Mouse (Mus musculus) 3134 (cell line): ENCODE measurements around the gene C1ql1.
"Not testable (repeated sequence)": the region's sequence is repeated elsewhere in the genome, so short reads cannot be mapped to it uniquely, and the experiment has no call there.

Experiments used
- DNase-seq: peaks from one replicate; pipeline ENCODE4 v3.0.0-alpha.2; 2011; ENCODE audit warnings: low spot score; ENCODE audit not compliant: insufficient read length; ENCODE audit errors: extremely low read depth

The C1ql1 gene

DNA sequence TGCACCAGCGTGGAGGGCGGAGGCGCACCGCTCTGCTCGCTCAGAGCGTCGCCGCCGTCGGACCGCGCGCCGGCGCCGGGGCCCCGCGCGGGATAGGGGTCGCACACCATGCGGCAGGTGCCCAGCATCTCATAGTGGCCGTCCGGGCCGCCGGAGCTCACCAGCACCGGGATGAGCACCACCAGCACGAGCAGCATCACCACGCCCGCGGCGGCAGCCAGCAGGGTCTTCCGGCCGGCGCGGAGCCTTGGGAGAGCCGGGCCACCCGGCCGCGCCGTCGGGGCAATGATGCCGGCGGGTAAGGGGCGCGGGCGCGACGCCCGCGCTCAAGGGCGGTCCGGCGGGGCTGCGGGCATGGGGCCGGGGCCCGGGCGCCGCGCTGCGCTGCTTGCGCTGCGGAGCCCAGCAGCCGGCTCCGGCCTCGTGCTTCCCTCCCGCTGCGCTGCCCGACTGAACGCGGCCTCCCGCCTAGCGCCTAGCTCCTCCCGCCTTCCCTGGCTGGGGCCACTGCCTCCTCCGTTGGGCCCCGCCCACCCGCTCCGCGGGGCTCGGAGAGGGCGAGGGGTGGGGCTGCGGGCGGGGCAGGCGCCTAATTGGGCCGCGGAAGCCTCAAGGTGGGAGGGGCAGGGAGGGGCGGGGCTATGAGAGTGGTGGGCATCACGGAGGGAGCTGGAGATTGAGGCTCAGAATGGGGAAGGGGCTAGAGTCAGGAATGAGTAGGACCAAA, at the start of gene C1ql1:
Gene C1ql1, minus strand, starts transcription at position 424 of the 727 bp plus-strand sequence.
- DNase-seq: no peak

DNA sequence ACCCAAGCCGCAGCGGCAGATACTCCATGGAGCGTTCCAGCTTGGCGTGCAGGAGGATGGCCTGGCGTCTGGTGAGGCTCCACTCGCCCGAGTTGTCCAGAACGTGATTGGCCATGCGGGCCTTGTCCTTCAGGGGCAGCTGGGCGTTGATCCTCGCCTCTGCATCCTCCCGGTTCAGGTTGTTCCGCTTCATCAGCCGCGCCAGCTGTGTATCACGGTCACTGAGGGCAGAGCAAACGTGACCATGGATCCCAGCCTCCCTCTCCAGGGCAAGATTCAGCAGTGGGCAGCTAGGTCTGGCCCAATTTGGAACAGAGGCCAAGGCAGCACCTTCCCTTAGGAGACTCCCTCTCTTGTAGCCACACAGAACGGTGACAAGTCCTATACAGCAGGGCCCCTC, 48.5 kb upstream of the C1ql1 start:
- no peak for DNase-seq

DNA sequence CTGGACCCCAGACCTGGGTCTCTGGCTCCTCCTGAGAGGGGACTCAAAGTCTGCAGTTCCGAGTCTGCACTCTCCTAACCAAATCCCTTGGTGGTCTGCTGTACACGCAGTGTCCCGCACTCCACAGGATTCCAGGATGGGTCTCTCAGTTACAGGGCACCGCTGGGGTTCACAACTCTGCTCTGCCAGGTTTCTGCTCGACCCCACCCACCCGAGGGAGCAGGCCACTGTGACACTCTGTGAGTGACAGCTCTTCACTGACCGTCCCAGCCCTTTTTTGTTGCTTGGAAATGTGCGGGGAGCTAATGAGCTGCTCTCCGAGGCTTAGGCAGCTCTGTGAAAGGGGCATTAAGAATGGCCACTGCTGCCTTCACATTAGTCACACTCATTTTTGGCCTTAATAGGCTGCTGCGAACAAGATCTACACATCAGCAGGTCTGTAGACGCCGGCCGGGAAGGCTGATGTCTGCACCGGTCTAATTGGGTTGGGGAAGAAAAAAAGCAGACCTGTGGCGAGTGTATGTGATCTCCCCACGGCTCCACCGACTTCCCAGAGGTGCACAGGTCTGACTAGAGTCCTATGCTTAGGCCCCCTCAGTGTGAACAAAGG, 47.0 kb upstream of the C1ql1 start:
- DNase-seq: no peak

DNA sequence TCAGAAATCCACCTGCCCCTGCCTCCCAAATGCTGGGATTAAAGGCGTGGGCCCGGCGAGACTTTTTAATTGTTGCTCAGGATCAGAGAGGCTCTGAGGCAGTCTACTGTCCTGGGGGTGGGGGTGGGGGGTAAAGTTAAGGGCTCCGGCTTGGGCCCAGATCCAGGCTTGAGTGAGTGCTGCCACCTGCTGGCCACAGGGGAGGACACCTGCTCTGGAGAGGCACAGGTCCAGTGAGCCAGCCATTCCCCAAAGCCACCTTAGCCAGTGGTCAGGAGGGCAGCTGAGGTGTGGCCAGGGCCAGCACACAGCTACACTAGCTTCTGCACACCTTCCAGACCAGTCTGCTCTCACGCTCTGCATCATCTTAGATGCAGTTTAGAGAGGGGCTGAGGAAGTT, 46.5 kb upstream of the C1ql1 start:
- DNase-seq: peak; percentile 57

DNA sequence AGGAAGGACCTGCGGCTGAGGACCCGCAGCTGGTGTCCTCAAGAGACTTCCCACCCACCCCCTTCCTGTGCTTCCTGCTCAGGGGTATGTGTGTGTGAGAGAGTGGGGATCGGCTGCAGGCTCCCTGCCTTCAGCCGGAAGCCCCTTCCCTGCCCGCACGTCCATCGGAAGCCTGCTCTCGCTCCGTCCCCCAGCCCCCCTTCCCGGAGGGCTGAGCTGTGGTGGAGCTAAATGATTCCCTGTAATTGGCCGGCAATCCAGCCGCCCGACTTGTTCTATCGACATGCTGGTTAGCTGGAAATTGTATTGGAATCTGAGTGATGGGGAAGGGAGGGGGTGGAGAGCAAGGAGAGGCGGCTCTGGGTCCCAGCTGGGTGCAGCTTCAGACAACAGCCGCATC, 45.2 kb upstream of the C1ql1 start:
- no peak for DNase-seq

DNA sequence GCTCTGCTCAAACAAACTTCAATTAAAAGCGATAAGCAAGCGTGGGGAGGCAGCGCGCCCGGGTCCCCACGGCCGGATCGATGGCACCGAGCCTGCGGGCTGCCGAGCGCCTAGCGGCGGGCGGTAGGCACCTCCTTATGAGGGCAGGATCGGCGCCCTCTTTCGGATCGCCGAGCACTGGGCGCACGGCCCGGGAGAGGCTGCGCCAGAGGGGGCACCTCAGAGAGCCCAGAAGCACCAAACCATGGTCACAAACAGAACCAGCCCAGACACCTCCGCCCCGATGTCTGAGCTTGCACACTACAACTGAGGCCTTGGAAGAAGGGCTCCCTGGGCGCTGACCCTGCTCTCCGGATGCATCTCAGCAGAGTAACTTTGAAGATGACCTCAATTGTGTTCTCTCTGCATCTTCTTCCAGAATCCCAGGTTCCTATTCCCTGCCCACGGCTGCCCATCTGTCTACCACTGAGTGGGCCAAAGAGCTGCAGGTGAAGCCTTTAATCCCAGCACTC, 43.7 kb upstream of the C1ql1 start:
- no peak for DNase-seq

DNA sequence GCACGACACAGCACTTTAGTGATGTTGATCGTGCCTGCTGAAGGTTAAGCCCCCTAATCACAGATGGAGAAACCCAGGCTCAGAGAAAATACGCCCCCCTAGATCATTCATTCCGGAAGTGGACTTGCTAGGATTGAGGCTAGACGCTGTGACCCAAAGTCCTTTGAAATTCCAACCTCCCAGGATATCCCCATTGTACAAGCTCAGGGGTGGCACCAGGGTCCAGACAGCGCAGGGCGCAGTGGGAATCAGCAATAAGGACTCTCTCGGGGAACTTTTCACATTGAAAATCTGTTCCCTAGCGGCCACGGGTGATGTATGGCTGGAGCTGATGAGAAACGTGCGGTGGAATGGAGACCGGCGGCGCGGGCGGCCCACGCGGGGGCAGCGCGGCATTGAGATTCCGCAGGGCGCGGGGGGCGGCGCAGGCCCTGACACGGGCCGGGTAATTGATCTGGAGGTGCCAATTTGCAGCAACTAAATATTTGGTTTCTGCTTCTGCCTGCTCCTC, 43.2 kb upstream of the C1ql1 start:
- no peak for DNase-seq

DNA sequence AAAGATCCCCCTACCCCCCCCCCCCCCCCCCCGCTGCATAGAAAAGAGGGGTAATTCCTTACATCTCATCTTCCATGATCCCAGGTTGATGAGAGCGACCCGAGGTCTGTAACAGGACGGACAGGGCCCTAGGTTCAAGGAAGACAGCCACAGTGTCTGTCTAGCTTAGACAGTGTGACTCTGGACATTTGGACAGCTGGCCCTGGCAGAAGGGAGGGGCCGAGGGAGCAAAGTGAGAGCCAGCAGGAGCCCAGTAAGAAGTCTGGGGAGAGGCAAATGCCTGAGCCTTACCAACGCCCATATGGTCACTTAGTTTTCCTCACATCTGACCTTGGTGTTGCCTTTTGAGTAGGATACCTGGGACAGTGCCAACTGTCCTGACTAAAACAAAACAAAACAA, 38.7 kb upstream of the C1ql1 start:
- no peak for DNase-seq

DNA sequence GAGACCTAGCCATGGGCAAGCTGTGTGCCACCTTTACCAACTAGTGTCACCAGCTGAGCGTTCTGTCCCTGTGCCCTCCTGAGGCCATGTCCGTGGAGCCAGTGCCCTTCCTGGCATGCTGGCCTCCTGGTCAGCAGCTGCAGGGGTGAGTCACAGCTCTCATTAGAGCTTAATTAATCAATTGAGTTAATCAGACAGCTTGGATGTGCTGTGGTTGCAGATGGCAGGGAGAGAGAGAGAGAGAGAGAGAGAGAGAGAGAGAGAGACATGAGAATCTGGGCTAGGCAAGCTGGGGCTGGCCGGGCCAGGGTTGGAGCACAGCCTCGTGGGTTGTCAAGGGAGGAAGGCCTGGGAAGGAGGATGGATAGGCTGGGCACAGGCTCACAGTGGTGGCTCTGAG, 38.1 kb upstream of the C1ql1 start:
- DNase-seq: no peak

DNA sequence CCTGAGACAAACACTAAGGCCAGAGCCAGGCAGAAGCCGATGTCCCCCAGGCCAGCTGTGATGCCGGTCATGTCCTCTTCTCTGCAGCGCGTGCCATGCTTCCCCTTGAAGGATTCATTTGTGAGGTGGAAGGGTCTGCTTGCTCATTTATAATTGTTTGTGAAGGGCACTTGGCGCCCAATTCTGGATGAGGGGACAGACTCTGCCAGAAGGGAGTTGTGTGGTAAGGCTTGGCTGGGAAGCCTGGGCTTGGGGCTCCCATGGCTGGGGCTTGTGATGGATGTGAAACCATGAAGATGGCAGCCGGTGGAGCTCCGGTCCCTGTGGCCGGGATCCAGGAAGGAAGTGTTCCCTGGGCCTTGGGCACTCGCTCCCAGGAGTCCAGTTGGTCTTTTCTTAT, 37.6 kb upstream of the C1ql1 start:
- DNase-seq: no peak

DNA sequence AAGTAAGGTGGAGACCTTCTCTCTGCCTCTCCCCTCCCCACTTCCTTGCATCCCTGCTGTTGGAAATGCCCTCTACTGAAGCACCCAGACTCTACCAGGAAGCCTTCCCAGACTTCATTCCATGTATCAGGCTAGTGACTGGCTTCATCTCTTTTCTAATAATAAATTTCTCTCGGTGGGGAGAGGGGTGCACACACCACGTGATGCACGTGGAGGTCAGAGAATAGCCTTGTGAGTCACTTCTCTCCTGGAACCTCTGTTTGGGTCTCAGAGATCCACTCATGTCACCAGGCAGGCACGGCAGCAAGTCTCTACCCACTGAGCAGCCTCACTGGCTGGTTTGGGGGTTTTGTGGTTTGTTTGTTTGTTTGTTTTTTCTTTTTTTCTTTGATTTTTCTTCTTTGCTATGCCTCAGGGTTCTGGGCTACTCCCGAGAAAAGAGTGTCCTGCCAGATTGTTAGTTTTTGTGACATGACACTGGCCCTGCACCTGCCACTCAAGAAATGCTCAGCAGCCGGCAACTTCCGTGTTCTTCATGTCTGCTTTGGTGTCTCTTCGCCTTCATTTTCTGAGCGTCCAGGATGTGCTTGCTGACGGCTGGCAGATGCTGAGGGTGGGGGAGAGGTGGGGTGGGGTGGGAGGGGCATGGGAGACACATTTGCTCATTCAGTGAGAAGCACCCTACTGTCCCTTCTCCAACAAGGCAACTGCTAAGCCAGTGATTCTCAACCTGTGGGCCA, 34.8 kb upstream of the C1ql1 start:
- no peak for DNase-seq

DNA sequence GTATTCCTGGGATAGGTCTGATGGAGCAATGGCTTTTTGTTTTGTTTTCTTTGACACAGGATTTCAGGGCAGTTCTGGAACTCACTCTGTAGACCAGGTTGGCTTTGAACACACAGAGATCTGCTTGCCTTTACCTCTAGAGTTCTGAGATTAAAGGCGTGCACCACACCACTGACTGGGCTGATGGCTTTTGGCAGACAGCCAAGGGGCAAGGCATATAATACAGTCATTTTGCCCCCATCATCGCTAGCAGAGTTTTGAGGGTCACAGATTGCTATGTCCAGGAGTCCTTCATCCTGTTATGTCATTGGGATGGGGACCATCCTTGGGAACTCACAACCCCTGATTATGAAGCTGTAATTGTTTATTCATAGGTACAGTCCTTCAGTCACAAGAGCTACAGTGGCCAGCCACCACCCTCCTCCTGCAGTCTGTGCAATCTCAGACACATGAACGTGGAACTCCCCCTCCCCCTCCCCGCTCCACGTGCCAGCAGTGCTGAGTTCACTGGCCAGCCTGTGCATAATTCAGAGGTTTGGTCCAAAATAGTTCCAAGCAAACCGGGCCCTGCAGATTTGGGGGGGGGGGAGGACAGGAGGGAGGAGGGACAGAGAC, 31.7 kb upstream of the C1ql1 start:
- DNase-seq: no peak

DNA sequence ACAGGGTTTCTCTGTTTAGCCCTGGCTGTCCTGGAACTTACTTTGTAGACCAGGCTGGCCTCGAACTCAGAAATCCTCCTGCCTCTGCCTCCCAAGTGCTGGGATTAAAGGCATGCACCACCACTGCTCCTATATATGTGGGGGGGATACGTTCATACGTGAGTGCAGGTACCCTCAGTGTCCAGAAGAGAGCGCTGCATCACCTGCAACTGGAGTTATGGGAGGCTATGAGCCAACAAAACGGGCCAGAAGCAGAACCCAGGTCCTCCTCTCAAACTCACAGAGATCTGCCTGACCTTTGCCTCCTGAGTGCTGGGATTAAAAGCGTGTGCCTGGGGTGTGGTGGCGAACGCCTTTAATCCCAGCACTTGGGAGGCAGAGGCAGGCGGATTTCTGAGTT, 29.5 kb upstream of the C1ql1 start:
- DNase-seq: not testable (repeated sequence)

DNA sequence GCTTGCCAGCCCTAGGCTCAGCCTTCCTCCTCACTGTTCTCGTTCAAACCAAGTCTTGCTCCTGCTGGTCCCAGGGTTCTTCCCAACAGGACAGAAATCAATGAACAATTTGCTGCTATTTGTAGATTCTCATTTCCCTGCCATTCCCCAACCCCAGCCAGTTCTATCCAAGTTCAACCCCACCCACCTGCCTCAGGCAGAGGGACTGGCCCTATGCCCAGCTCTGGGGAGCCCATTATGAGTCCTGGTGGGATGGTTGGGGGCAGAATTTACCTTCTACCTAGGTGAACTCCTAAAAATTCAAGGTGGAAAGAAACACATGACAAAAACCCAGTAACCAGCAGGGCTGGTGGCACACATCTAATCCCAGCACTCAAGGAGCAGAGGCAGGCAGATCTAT, 25.8 kb upstream of the C1ql1 start:
- no peak for DNase-seq

DNA sequence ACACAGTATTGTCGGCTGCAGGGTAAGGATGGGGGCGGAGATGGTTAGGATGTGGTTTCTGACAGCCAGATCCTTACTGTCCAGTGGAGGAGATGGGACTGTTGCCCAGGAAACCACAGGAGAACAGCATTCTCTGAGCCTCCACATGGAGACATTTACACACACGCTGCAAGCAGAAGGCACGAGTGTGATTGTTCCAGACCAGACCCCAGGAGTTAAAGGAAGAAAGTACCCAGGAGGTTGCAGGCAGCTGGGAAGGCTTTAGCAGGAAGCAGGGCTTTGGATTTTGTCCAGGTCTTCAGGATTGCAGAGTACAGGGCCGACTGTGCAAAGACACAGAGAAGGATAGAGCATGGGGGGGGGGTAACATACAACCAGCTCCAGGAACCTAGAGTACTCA, 25.1 kb upstream of the C1ql1 start:
- no peak for DNase-seq

DNA sequence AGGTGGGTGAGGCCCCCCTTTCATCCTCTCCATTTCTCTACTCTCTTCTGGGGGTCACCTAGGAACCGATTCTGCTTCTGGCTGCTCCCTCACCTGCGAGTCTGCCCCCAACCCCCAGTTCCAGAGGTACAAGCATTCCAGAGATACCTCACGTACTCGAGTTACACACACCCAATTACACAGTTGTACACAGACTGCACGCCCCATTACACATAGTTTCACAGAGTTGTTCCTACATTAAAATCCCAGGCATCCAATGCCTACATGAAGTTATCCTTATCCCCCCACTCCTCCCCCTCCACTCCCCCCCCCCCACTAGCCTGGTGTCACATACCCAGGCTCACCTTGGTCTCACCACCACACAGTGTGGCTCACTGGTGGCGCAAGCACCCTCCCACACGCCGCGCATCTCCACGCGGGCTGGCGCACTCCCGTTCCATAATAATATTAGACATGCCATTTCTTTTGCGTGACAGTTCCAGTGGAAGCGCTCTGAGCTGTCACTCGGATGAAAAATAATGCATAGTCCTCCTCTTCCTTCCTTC, 18.1 kb upstream of the C1ql1 start:
- no peak for DNase-seq

DNA sequence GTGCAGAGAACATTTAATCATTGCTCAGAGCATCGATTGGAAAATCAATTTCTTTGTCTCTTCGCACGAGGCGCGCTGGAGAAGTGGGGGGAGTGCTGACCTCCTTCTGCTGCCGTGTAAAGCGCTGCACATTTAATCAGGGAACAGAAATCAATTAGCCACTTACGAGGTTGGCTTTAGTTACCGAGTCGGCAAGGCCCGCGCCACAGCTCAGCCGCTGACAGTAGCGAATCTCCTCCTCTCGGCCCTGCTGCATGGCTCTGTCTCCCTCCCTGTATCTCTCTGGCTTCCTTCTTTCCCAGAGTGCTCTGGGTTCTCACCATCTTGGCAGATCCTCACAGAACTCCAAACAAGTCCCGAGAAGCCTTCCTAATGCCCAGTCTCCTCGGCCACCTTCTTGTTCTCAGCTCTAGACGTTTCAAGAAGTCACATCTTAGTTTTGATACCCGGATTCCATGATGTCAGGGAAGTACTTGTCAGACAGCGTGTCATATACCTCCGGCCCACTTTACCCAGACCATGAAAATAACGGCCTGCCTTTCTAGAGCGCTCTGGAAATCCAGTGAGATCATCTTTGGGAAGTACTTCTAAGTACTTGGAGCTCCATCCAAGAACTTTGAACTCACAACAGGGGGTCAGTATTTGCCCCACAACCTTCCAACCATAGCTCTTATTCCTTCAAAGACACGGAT, 17.5 kb upstream of the C1ql1 start:
- no peak for DNase-seq

DNA sequence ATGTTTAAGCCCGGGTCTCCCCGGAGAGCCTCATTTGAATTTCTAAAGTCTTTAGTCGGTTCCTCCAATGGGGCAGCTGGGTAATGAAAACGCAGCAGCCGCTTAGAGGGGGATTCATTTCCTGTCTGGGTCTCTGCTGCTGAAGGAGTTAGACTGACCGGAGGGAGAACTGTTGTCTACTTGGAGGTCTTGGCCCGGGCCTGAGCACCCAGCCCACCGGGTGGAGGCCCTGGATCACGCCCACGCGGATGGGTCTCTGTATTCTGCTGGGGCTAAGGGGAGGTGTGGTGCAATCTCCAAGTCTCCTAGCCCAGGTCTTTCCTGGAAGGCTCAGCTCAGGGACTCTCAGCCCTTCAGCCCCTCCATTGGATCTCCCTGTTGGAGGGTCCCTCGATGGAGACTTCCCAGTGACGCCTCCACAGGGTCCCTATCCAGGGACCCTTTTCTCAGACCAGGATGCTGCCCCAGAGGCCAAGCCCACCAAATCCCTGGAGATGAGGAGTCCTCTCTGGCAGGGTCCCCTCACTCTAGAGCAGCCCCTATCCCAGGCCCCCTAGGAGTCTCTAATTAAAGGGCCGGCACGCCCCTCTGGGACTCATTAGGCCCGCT, 16.9 kb upstream of the C1ql1 start:
- DNase-seq: no peak

DNA sequence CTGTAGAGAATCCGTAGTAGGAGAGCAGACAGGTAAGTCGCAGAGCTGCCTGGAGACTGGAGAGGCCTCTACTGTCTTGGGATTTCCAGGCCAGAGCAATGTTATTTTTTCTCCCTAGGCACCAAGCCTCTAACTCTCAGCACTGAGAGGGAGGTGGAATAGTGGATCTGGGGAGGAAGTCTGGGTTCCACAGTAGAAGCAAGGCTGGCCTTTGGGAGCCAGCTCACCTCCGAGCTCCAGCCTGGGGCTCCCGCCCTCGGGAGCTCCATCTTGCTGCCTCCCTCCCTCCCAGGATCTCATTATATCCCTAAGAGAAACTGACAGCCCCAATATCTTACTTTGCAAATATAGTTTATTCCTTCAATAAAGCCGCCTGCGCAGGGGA, 16.4 kb upstream of the C1ql1 start:
- no peak for DNase-seq

DNA sequence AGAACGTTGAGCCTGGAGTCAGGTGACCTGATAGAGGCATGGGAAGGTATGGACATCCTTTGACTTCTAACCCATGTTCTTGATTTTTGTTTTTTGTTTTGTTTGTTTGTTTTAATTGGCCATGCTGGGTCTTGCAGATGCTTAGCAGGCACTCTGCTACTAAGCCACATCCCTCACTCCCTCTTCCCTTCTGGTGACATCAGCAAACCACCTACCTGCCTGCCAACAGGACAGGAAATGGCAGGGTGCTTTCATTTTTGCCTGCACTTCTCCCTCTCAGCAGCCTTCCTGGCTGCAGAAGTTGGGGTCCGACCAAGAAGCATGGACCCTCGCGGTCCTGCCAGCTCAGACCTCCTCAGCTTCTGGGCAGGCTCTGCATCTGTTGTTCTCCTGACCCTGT, 14.6 kb upstream of the C1ql1 start:
- DNase-seq: no peak
